Comparison of ENCODE assay signal across 28 mouse cellular contexts in the genomic region with DNA sequence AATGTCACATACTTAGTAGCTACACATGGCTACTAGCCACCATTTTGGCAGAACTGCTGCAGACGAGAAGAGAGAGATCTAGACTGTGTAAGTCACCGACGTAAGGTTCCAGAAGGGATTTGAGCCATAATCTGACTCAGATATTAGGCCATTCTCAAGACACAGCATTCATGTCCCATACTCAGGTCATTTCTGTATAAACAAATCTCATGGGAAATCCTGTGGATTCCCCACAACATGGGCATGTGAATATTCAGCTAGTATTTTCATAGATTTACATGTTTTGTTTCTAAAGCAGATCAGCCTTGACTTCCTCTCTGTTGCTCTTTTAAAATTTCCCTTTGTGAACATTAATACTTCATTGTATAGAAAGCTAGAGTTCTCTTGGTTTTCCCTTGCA. TPM values are rescaled to one million over a fixed set of nuclear protein-coding genes. Genes with fewer than 3 reads are reported as not detected.
"Had no signal": no experiment of that assay in that cellular context is flagged by ENCODE, and none has a peak within 500 bp of the region (broad histone marks: within the 10 kb centered on the region; RNA-seq: fewer than 3 reads in every experiment).

No protein-coding gene starts in this region.

- DNase-seq: cerebellum, adult 8-10 months; cerebellum, adult 9-10 months; cerebellum, adult 9-11 months; cerebellum, postnatal 10 days; cerebellum, postnatal 14 days; cerebellum, postnatal 25 days; cerebellum, postnatal 36 days; embryo, embryonic 11 days; forebrain, postnatal 0 days; gastrocnemius, adult 2 months; gastrocnemius, postnatal 10 days; gastrocnemius, postnatal 14 days; gastrocnemius, postnatal 25 days; gastrocnemius, postnatal 36 days; heart, adult 11 months; heart, adult 18-20 months; heart, adult 2 months had no signal

- H3K4me2 ChIP-seq: embryonic facial prominence, embryonic 12.5 days; embryonic facial prominence, embryonic 13.5 days; embryonic facial prominence, embryonic 15.5 days; forebrain, embryonic 12.5 days; forebrain, embryonic 13.5 days; forebrain, embryonic 15.5 days had no signal

- H3K4me3 ChIP-seq: embryonic facial prominence, embryonic 10.5 days; embryonic facial prominence, embryonic 12.5 days; embryonic facial prominence, embryonic 13.5 days; embryonic facial prominence, embryonic 15.5 days; erythroblast, embryonic 14.5 days; forebrain, embryonic 10.5 days; forebrain, embryonic 12.5 days; forebrain, embryonic 13.5 days; forebrain, embryonic 15.5 days; gastrocnemius, adult 2 months; heart, adult 2 months had no signal

- H3K36me3 ChIP-seq: embryonic facial prominence, embryonic 10.5 days; embryonic facial prominence, embryonic 12.5 days; embryonic facial prominence, embryonic 13.5 days; embryonic facial prominence, embryonic 15.5 days; forebrain, embryonic 10.5 days; forebrain, embryonic 12.5 days; forebrain, embryonic 15.5 days had no signal

- H3K27ac ChIP-seq: embryonic facial prominence, embryonic 10.5 days; embryonic facial prominence, embryonic 12.5 days; embryonic facial prominence, embryonic 13.5 days; embryonic facial prominence, embryonic 15.5 days; forebrain, embryonic 10.5 days; forebrain, embryonic 12.5 days; forebrain, embryonic 13.5 days; forebrain, embryonic 15.5 days; gastrocnemius, adult 2 months; heart, adult 2 months had no signal

- H3K9ac ChIP-seq: embryonic facial prominence, embryonic 12.5 days; embryonic facial prominence, embryonic 13.5 days; embryonic facial prominence, embryonic 15.5 days; forebrain, embryonic 12.5 days; forebrain, embryonic 13.5 days; forebrain, embryonic 15.5 days; forebrain, postnatal 0 days had no signal

- ATAC-seq: forebrain, embryonic 13.5 days; forebrain, embryonic 14.5 days; forebrain, embryonic 15.5 days; forebrain, embryonic 16.5 days; forebrain, postnatal 0 days had no signal

- H3K9me3 ChIP-seq: embryonic facial prominence, embryonic 10.5 days; embryonic facial prominence, embryonic 12.5 days; embryonic facial prominence, embryonic 13.5 days; embryonic facial prominence, embryonic 15.5 days; forebrain, embryonic 10.5 days; forebrain, embryonic 12.5 days; forebrain, embryonic 13.5 days; forebrain, embryonic 15.5 days had no signal

- H3K4me1 ChIP-seq: embryonic facial prominence, embryonic 10.5 days; embryonic facial prominence, embryonic 12.5 days; embryonic facial prominence, embryonic 13.5 days; embryonic facial prominence, embryonic 15.5 days; forebrain, embryonic 12.5 days; forebrain, embryonic 13.5 days; forebrain, embryonic 15.5 days had no signal

- H3K27me3 ChIP-seq: embryonic facial prominence, embryonic 12.5 days; embryonic facial prominence, embryonic 13.5 days; embryonic facial prominence, embryonic 15.5 days; forebrain, embryonic 12.5 days; forebrain, embryonic 13.5 days; forebrain, embryonic 15.5 days had no signal

RNA-seq across cellular contexts. Expression of a gene that starts 39.4 kb away (rescaled TPM):
- polyA plus RNA-seq: erythroblast, embryonic 14.5 days had no signal
